Mouse (Mus musculus) C3H10T1/2 (cell line): ENCODE measurements around the gene Mcpt1. TPM values are rescaled to one million over a fixed set of nuclear protein-coding genes. Genes with fewer than 3 reads are reported as not detected.

ENCODE experiments used
- polyA plus RNA-seq, 2 experiments: library from polyadenylated mRNA; unstranded; fragments of >200 nt; fragmentation: generic; extraction: Trizol; gene quantifications; one replicate each; pipeline ENCODE4 v1.2.1; 2012; ENCODE audit warnings: missing spikeins in 2 of 2

The Mcpt1 gene
- not detected for polyA plus RNA-seq

DNA sequence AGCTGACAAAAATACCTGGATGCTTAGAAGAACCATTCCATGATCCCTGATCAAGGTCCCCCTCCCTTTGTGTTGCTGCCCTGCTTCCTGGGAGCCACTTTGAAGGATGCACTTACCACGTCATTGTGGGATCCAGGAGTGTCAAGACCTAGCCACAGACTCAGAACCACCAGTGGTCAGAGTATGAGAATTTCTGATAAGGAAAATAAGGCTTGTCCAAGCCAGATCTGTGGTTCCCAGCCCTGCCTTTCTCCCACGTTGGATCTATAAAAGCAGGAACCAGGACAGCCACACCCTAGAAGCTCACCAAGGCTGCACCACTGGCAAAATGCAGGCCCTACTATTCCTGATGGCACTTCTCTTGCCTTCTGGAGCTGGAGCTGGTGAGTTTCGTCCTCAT, at the start of gene Mcpt1:
Mcpt1 (plus strand) TSS at position 301 of the 400 bp plus-strand sequence.

DNA sequence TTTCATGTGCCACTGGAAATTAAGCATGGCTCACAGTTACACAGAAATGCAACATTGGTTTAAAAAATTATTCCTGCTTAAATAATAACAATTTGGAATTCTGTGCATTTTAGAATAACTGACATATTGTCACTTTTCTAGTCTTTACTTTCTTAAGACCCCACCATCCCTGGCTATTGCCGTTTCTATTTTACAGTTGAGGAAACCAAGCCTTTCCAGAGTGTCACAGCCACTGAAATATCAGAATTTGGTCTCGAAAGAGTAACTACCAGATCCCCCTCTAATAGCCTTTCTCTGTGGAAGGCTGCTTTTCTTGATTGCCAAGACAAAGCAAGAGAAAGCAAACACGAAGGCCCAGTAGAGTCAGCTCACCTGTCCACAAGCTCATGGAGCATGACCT, 12.6 kb downstream of the Mcpt1 start, which contains the start of gene Mcpt9:
Mcpt9 (minus strand) TSS at position 101 of the 400 bp plus-strand sequence.

DNA sequence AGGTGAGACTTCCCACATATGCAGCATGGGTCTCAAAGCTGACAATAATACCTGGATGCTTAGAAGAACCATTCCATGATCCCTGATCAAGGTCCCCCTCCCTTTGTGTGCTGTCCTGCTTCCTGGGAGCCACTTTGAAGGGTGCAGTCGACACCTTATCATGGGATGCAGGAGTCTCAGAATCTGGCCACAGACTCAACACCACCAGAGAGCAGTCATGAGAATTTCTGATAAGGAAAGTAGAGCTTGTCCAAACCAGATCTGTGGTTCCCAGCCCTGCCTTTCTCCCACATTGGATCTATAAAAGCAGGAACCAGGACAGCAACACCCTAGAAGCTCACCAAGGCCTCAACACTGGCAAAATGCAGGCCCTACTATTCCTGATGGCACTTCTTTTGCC, 24.0 kb downstream of the Mcpt1 start, which contains the start of gene Mcpt2:
Mcpt2 (plus strand) TSS at position 250 of the 400 bp plus-strand sequence.

DNA sequence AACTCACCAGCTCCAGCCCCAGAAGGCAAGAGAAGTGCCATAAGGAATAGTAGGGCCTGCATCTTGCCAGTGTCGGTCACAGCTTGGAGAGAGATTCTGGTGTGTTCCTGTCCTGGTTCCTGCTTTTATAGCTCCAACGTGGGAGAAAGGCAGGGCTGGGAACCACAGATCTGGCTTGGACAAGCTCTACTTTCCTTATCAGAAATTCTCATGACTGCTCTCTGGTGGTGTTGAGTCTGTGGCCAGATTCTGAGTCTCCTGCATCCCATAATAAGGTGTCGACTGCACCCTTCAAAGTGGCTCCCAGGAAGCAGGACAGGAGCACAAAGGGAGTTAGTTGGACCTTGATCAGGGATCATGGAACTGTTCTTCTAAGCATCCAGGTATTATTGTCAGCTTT, 44.4 kb downstream of the Mcpt1 start, which contains the start of gene Mcpt4:
Mcpt4 (minus strand) TSS at position 101 of the 400 bp plus-strand sequence.

Other genes starting within 250 kb of the Mcpt1 start
- not detected for gene Adcy4, start 233.9 kb upstream of the Mcpt1 start, polyA plus RNA-seq
- 1 to 10 TPM; 3.8 to 4.1 TPM for gene Ripk3, start 229.1 kb upstream of the Mcpt1 start, polyA plus RNA-seq
- gene Nfatc4, start 194.8 kb upstream of the Mcpt1 start, polyA plus RNA-seq: 10 to 100 TPM in 1 of 2 experiments, 1 to 10 TPM in 1; 2.5 to 19.8 TPM
- gene Nynrin, start 164.0 kb upstream of the Mcpt1 start, polyA plus RNA-seq: 1 to 10 TPM in 1 of 2 experiments, under 1 TPM in 1; 0.09 to 4.1 TPM
- under 1 TPM; 0.08 to 0.98 TPM for gene Cbln3, start 133.6 kb upstream of the Mcpt1 start, polyA plus RNA-seq
- gene Khnyn, start 133.0 kb upstream of the Mcpt1 start, polyA plus RNA-seq: 1 to 10 TPM; 1.2 to 9.7 TPM
- under 1 TPM in 1 of 2 experiments, not detected in 1; 0.44 TPM for gene Sdr39u1, start 117.7 kb upstream of the Mcpt1 start, polyA plus RNA-seq
- gene Cma1, start 73.3 kb upstream of the Mcpt1 start, polyA plus RNA-seq: under 1 TPM in 1 of 2 experiments, not detected in 1; 0.05 TPM
- gene Cma2, start 67.0 kb upstream of the Mcpt1 start, polyA plus RNA-seq: not detected
- gene Mcpt9, start 12.5 kb downstream of the Mcpt1 start, polyA plus RNA-seq: not detected
- not detected for gene Mcpt2, start 24.1 kb downstream of the Mcpt1 start, polyA plus RNA-seq
- gene Mcpt4, start 44.3 kb downstream of the Mcpt1 start, polyA plus RNA-seq: not detected
- under 1 TPM in 1 of 2 experiments, not detected in 1; 0.28 TPM for gene Mcpt8, start 67.3 kb downstream of the Mcpt1 start, polyA plus RNA-seq
- gene Ctsg, start 84.6 kb downstream of the Mcpt1 start, polyA plus RNA-seq: not detected
- not detected for gene Gzme, start 102.7 kb downstream of the Mcpt1 start, polyA plus RNA-seq
- gene Gzmd, start 114.6 kb downstream of the Mcpt1 start, polyA plus RNA-seq: not detected
- gene Gzmg, start 141.6 kb downstream of the Mcpt1 start, polyA plus RNA-seq: not detected
- gene Gzmn, start 156.6 kb downstream of the Mcpt1 start, polyA plus RNA-seq: not detected
- not detected for gene Gzmf, start 193.4 kb downstream of the Mcpt1 start, polyA plus RNA-seq
- not detected for gene Gzmc, start 216.7 kb downstream of the Mcpt1 start, polyA plus RNA-seq
- not detected for gene Gzmb, start 244.3 kb downstream of the Mcpt1 start, polyA plus RNA-seq